Mouse (Mus musculus) E14TG2a.4 (cell line): ENCODE measurements around the gene Ccdc157.
A peak's percentile ranks its signal among the peaks of the same experiment; 100 is the strongest.
"Not testable (repeated sequence)": the region's sequence is repeated elsewhere in the genome, so short reads cannot be mapped to it uniquely, and the experiment has no call there.

ENCODE experiments used
- H3K27me3 ChIP-seq: 2 replicates; pipeline ENCODE4 v1.6.1; 2014; ENCODE audit warnings: low read length, control low read depth; ENCODE audit not compliant: insufficient read depth
- H3K36me3 ChIP-seq: 2 replicates; pipeline ENCODE4 v1.6.1; 2014; ENCODE audit warnings: low read length, control low read depth; ENCODE audit not compliant: insufficient read depth
- H3K4me1 ChIP-seq: replicated peaks from 2 replicates; pipeline ENCODE4 v1.6.1; 2014; ENCODE audit warnings: low read depth, low read length, control low read depth
- H3K4me3 ChIP-seq: replicated peaks from 2 replicates; pipeline ENCODE4 v1.5.1; 2014; ENCODE audit warnings: mild to moderate bottlenecking, low read length
- H3K9me3 ChIP-seq: 2 replicates; pipeline ENCODE4 v1.6.1; 2014; ENCODE audit warnings: low read length, control low read depth
- CTCF ChIP-seq: conservative IDR thresholded peaks from 2 replicates; pipeline ENCODE4 v1.5.1; 2014; ENCODE audit warnings: low read length
- NANOG ChIP-seq: IDR thresholded peaks from 2 replicates; pipeline ENCODE4 v1.6.1; 2014; ENCODE audit warnings: borderline replicate concordance, low read length, mixed read lengths
- POU5F1 ChIP-seq: IDR thresholded peaks from 2 replicates; pipeline ENCODE4 v1.6.1; 2014; ENCODE audit warnings: low read length, borderline replicate concordance

Ccdc157 gene

DNA sequence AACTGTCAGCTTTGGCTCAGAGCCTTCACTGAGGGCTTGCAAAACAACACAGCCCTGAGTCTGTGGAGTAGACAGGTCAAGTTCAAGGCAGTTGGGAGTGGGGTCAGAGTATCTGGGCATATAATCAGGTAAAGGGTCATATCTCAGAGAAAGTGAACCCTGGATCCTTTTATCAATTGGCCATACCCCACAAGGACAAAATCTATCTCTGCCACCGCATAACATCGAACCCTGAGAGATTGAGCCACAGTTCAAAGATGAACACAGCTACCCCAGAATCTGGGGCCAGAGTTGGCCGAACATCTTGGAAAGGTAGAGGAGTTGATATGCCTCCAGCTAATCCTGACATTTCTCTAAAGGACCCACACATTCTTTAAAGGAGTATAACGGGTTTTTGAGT, 48.1 kb downstream of the Ccdc157 start:
- TF ChIP-seq CTCF (no peak), POU5F1 (no peak), NANOG (no peak)
- H3K4me3 ChIP-seq = no peak overlapping the region
- no peaks in the 10 kb centered on the region for H3K4me1 ChIP-seq
- no peaks in the 10 kb centered on the region for H3K9me3 ChIP-seq
- peaks cover 49% of the 10 kb centered on the region for H3K36me3 ChIP-seq
- peaks cover 5% of the 10 kb centered on the region for H3K27me3 ChIP-seq

DNA sequence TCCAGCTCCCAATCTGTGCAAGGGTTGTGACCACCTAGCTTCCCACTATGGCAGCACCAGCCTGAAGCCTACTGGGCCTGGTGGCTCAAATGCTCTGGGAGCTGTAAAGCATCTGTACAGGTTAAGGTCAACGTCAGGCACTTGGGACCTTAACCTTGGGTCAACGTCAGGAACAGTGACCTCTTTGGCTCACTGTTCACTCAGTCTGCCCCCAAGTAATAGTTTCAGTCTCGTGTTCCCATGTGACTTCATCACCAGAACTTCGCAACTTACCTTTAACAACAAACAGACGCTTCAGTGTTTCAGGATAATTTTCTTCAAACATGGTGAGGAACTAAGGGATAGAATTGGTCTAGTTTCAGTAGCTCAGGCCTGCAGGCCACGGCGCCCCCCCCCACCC, 51.4 kb downstream of the Ccdc157 start:
- H3K4me1 ChIP-seq = 0 out of 2 replicates have a peak, but pooled peaks cover 3% of the 10 kb centered on the region
- peaks cover 55% of the 10 kb centered on the region for H3K36me3 ChIP-seq
- TF ChIP-seq CTCF (no peak), POU5F1 (no peak), NANOG (no peak)
- no peak overlapping the region for H3K4me3 ChIP-seq
- no peaks in the 10 kb centered on the region for H3K9me3 ChIP-seq
- H3K27me3 ChIP-seq = no peaks in the 10 kb centered on the region

DNA sequence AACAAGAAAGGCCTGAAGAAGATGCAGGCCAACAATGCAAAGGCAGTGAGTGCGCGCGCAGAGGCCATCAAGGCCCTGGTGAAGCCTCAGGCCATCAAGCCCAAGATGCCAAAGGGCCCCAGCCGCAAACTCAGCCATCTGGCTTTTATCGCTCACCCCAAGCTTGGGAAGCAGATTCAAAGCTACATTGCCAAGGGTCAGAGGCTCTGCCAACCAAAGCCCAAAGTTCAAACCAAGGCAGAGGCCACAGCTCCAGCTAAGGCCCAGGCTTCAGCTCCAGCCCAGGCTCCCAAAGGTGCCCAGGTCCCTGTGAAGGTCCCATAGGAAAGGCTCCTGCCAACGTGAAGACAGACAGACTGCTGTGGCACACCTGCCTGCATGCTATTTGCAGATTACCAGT, 52.2 kb downstream of the Ccdc157 start:
- not testable (repeated sequence) for H3K4me3 ChIP-seq, H3K27me3 ChIP-seq, H3K9me3 ChIP-seq, H3K4me1 ChIP-seq
- H3K36me3 ChIP-seq = peaks cover 59% of the 10 kb centered on the region

DNA sequence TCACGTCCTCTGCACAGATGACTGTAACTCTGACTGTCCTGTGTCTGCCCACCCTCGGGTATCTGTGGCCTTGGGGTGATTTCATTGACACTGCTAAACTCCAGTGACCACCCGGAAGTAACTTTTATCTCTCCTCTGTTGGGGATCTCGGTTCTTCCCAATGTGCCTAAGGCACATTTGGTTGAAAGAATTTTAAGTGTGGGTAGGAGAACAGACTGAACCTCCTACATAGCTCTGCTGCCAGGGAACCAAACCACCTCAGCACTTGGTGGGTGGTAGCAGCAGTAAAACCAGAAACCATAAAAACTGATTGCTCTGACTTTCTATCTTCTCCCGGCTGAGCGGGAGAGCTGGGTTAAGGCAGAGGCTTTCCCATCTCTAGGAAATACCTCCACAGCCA, 54.6 kb downstream of the Ccdc157 start:
- Histone ChIP-seq H3K9me3 (no peaks in the 10 kb centered on the region), H3K4me3 (no peak overlapping the region), H3K36me3 (peaks cover 56% of the 10 kb centered on the region), H3K27me3 (no peaks in the 10 kb centered on the region), H3K4me1 (0 out of 2 replicates have a peak, but pooled peaks cover 3% of the 10 kb centered on the region)
- TF ChIP-seq CTCF (no peak), POU5F1 (no peak), NANOG (no peak)

DNA sequence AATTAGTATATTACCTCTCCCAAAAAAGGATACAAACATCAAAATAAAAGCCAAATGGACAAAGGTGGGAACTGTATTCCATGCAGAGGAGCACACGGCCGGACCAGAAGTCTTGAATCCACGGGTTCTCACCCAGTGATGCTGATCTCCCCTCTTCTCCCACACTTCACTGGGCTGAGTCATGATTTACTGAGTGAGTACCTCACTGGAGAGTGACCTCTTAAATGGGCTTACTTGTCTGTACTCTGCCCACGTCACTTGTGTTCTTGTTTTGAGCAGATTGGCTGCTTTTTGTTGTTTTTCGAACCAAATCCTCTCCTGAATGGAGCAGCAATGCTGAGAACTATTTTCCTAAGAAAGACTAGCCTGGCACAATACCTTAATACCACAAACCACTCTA, 55.1 kb downstream of the Ccdc157 start:
- Histone ChIP-seq H3K4me3 (no peak overlapping the region), H3K4me1 (0 out of 2 replicates have a peak, but pooled peaks cover 3% of the 10 kb centered on the region), H3K9me3 (no peaks in the 10 kb centered on the region), H3K27me3 (no peaks in the 10 kb centered on the region), H3K36me3 (peaks cover 52% of the 10 kb centered on the region)
- TF ChIP-seq POU5F1 = no peak

DNA sequence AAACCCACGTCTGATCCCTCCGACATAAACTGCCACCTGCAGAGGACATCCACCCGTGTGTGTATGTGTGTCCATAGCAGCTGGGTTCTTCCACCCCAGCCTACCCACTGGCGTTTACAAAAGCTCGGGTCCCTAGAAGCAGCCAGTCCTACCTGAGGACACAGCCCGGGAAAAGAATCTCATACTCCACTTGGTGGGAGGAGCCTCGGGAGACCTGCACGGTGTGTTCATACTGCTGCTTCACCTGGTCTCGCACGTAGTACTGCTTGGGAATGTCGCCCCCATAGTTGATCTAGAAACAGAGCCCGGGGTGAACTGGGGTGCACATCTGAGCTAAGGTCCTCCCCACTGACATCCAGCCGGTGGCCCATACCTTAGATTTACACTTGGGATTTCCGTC, 56.6 kb downstream of the Ccdc157 start:
- H3K4me1 ChIP-seq = peaks cover 16% of the 10 kb centered on the region
- H3K9me3 ChIP-seq = no peaks in the 10 kb centered on the region
- peaks cover 51% of the 10 kb centered on the region for H3K36me3 ChIP-seq
- no peak for TF ChIP-seq CTCF
- H3K27me3 ChIP-seq = no peaks in the 10 kb centered on the region
- no peak overlapping the region for H3K4me3 ChIP-seq

DNA sequence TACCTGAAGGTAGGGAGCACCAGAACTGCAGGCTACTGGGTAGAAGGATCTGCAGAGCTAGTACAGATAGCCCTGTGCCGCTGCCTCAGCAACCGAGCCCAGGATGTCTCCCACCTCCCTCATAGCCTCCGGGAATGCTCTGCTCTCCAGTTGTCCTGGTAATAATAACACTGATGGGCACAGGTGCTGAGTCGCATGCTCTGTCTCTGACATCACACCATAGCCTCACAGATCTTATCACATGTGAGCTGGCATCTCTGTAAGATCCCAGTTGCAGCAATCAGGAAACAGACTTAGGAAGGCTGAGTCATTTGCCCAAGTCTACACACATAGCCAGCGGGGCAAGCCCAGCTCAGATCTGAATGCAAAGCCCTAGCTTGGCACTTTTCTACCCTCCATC, 58.2 kb downstream of the Ccdc157 start:
- no peaks in the 10 kb centered on the region for H3K27me3 ChIP-seq
- no peaks in the 10 kb centered on the region for H3K9me3 ChIP-seq
- H3K4me3 ChIP-seq = no peak overlapping the region
- peaks cover 32% of the 10 kb centered on the region for H3K4me1 ChIP-seq
- H3K36me3 ChIP-seq = peaks cover 42% of the 10 kb centered on the region
- no peak for TF ChIP-seq NANOG
- TF ChIP-seq CTCF = no peak
- no peak for TF ChIP-seq POU5F1

DNA sequence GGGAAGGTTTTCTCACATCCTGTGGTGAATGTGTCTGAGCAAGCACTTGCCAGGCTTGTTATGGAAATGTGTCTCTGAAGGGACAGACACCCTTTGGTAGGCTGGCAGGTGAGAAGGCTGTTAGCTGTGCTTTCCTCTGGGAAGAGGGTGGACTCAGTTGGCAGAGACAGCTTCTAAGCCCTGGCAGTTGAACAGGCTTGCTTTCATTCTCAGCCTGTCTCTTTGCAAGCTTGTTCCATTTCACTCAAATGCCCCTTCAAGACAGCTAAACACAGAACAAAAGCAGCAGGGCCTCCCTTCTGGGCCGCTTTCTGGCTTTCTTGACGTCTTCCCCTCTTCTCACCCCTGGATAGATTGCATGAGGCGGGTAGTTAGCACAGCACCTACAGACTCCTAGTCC, 60.6 kb downstream of the Ccdc157 start:
- H3K27me3 ChIP-seq = no peaks in the 10 kb centered on the region
- no peak for TF ChIP-seq POU5F1
- no peaks in the 10 kb centered on the region for H3K9me3 ChIP-seq
- H3K4me1 ChIP-seq = peaks cover 45% of the 10 kb centered on the region
- no peak overlapping the region for H3K4me3 ChIP-seq
- peaks cover 40% of the 10 kb centered on the region for H3K36me3 ChIP-seq

DNA sequence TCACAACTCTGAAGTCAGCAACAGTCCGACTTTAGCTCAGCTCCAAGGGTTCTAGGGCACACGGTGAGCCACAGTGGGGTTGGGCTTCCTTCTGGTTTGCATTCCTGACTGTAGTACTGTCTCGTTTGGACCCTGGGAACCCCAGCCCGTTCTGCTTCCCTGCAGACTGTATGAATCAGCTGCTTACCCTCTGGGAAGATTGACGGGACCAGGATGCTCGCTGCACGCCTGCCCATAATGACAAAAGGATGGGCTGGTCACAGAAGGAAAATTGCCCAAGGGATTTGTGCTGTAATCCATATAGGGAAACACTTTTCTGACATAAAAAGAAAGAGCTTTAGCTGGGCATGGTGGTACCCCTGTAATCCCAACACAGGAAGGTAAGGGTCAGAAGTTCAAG, 61.3 kb downstream of the Ccdc157 start:
- H3K36me3 ChIP-seq = peaks cover 40% of the 10 kb centered on the region

DNA sequence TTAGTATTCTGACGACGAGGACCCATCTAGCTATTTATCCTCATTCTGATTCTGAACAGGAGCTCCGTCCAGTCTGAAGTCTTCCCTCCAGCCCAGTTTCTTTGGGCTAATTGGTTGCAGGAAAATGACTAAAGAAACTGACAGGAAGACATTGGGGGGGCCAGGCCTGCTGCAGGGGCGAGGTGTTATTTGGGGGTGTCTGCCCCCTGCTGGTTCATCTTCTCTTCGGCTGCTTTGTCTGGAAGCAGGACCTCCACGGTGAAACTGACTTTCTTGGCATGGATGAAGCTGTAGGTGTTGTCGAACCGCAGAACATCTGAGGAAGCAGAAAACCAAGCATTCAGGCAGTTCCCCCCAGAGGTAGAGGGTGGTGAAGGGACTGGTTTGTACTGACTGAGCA, 62.0 kb downstream of the Ccdc157 start:
- H3K4me3 ChIP-seq = 0 out of 2 replicates have a peak overlapping the region, but pooled peaks have one; percentile 13
- no peaks in the 10 kb centered on the region for H3K27me3 ChIP-seq
- H3K36me3 ChIP-seq = peaks cover 39% of the 10 kb centered on the region
- peaks cover 55% of the 10 kb centered on the region for H3K4me1 ChIP-seq
- H3K9me3 ChIP-seq = no peaks in the 10 kb centered on the region
- TF ChIP-seq CTCF (peak; percentile 10; the same call in 1 of the 2 replicates), POU5F1 (no peak)

More for the DNA sequence above, 61.3 kb downstream of the Ccdc157 start:
- no peak overlapping the region for H3K4me3 ChIP-seq
- no peaks in the 10 kb centered on the region for H3K9me3 ChIP-seq
- H3K4me1 ChIP-seq = peaks cover 51% of the 10 kb centered on the region
- H3K27me3 ChIP-seq = no peaks in the 10 kb centered on the region
- TF ChIP-seq POU5F1 (no peak), NANOG (no peak), CTCF (no peak)
